Mouse (Mus musculus) lung, postnatal 14 days (tissue): ENCODE measurements around the gene Capn13.

Experiments used
- DNase-seq: peaks from one replicate; pipeline ENCODE4 v3.0.0; 2021

The Capn13 gene

DNA sequence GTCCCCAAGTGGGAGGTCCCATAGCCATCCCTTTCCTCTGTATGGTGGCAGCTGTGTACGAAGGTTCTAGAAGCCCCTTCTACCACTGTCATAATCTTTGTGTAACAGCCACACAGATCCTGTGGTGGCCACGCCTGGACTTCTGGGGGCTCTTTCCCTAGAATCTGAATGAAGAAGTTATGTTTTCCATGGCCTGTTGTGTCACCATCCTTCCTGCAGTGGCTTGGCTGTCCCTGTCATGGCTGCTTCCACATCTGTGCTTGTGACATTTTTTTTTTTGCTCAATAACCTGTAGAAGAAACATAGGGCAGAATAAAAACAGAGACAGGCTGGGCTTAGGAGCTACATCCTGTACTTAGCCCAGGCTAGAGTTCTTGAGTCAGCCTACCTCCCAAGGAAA is at the start of gene Capn13:
Gene Capn13, minus strand, starts transcription at position 5 of the 400 bp plus-strand sequence.
- no peak for DNase-seq

DNA sequence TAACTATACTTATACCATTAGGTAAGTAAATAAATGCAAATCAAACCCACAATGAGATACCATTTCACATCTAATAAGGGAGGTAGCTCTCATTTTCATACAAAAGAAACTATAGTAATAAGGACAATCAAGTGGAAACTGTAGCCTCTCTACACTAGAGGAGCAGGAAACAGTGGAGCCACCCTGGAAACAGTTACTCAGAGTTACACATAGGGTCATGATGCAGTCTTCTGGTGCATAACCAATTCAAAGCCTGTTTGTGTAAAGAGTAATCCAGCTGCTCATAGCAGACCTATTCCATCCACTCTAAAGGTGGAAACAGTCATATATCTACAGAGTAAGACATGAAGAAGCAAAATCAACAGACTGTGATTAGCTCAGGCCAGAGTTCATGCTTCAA is 48.4 kb upstream of the Capn13 start:
- no peak for DNase-seq

DNA sequence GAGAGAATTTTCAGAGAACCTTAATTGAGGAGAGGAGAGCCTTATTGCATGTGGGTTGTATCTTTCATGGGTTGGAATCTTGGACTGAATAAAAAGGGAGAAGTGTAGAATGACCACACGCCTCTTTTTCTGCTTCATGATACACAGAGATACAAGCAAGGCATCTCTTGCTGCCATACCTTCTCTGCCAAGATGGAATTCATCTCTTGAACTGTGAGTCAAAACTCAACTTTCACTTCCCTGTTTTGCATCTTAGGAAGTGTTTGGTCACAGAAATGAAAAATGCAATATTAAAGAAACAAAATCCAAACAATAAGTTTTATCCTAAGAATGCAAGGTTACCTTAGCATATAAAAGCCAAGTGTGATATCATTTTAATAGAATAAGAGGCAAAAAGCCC is 40.1 kb upstream of the Capn13 start:
- no peak for DNase-seq

DNA sequence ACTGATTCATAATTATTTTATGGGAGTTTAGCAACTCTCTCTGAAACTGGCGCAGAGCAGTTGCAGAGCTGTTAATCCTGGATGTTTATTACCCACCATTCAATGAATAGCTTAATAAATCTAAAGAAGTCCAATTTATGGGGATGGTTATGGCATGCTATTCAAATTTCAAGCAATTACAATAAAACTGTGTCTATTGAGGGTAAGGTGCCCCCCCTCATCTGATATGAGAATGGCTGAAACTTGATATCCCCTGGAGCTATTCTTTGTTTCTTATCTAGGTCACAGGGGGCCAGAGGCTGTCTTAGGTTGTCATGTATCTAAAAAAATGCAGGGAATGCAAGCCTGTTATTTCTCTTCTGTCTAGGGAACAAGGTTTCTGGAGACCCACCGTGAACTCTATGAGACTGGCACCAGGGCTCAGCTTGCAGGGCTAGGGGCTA is 31.9 kb upstream of the Capn13 start:
- no peak for DNase-seq

DNA sequence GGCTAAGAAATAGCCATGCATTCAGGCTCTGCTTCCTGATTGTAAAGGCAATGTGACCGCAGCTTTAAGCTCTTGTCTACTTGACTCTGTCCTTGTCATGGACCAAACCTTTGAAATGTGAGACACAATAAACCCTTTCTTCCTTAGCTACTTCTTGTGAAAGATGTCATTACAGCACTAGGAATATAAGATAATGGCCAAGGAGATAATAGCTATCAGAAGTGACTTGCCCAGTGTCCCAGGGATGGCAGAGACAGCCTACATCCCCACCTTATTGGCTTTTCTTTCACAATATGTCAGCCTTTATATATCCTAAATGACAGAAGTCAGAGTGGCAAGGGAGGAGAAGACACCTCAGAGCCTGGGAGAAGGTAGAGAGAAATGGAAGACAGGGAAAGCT is 31.4 kb upstream of the Capn13 start:
- no peak for DNase-seq

DNA sequence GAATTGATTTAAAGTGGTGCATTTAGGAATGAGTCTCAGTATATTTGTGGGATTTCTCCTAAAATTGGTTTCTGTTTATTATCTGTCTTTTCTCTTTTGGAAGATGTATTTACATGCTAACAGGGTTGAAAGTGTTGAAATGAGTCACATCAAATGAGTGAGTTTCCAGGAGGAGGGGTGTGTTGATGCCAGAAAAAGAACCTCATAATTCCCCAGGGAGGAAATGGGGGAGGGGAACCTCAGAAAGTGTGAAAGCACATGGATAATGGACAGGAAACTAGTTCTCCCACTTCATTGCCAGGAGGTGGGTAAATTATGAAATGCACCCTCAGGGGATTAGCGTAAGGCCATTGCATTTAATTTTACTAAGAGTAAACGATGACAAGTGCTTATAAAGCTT is 16.7 kb upstream of the Capn13 start:
- DNase-seq: no peak

DNA sequence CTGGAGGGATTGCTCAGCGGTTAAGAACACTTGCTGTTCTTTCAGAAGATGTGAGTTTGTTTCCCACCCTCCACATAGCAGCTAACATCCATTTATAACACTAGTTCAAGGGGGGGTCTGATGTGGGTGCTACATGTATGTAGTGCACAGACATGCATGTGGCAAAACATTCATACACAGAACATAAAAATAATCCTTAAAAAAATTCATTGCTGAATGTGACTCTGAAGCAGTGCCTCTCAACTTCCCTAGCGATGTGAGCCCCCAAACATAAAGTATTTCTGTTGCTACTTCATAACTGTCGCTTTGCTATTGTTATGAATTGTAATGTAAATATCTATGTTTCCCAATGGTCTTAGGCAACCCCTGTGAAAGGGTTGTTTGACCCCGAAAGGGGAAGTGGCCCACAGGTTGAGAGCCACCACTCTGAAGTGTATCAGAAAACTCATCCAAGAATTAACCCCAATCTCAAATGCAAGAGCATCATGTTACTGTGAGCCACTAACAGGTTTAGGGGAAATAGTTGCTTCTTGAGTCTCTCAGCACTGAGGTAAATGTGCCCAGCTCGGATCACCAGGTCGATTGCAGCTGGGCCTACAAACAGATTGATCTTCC is 15.6 kb upstream of the Capn13 start:
- DNase-seq: no peak

DNA sequence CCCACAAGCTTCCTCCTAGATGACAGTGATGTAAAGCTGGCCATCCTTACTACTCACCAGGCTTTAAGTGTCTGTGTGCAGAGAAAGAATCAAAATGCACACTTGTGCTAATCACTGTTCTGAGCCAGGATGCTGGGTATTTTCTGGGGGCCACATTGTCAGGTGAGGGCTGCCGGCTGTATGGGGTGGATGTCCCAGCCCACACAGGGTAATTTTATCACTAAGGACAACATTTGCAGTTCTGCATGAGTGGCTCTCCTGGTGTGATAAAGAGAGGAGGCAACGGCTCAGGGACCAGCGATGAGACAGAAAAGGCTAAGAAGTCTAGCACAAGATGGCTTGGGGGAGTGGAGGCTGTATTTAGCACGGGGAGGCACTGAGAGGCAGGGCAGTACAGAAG is 11.2 kb upstream of the Capn13 start:
- DNase-seq: no peak

DNA sequence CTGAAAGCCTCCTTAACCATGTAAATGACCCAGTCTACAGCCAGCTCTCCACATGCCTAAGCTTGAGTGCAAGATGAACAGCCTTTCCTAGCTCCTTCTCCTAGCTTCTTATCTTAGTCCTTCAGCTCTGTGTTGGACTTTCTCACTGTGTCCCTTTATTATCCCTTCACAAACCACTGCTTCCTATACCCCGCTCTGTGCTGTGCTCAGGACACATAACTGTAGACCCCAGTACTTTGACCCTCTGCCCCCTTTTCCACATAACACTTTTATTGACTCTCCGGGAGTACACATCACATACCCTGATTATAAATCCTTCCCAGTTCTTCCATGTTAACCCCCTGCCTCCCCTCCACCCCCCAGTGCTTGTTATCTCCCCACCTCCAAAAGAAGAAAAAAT is 606 bp upstream of the Capn13 start:
- no peak for DNase-seq

DNA sequence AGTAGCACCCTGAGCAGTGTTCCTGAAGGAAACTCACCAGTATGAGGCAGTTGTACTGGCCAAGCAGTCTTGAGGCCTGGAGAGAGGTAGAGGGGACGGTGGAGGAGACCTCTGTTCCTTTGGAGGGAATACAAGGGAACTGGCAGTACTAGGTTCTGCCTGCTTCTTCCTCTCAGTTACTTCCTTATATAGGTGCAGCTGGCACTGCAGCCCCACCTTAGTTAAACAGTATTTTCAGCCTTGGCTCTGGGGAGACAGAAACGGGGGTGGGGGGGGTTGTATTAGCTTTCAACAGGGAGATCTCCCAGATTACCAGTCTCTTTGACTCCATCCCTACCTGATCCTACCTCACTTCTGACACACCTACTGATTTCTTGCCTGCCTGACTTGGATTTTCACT is 1.5 kb downstream of the Capn13 start:
- no peak for DNase-seq

DNA sequence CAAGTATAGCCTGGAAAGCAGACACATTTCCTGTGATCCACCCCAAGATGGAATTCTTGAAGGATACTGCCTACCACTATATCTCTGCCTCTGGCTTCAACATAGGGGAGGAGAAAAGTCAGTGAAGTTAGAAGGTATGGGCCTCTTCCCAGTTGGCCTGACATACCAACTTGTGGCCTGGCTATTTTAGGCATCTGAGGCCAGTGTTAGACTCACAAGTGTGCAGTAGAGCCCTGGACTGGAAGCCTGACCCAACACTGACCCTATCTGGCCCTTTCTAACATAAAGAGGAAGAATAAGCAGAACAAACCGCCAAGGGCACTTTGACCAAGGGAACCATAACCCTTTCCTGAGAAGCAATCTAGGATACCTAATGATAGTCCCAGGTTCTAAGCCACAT is 7.3 kb downstream of the Capn13 start:
- DNase-seq: no peak

DNA sequence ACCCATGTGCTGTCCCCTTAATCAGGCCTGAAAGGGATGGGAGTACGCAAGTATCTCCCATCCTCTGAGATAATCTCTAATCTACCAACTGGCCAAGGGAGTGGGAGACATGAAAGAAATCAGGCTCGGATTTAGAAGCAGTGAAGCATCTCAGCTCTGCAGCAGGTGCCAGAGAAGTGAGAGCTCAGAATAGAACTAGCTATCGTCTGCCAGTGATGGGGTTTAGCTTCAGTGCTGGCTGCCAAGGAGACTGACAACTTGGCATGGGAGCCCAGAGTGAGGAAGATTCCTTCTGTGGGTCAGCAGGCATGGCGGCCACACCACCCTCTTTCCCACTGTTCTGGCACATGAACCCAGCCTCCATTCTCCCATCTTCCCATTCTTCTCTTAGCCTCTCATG is 8.9 kb downstream of the Capn13 start:
- no peak for DNase-seq

DNA sequence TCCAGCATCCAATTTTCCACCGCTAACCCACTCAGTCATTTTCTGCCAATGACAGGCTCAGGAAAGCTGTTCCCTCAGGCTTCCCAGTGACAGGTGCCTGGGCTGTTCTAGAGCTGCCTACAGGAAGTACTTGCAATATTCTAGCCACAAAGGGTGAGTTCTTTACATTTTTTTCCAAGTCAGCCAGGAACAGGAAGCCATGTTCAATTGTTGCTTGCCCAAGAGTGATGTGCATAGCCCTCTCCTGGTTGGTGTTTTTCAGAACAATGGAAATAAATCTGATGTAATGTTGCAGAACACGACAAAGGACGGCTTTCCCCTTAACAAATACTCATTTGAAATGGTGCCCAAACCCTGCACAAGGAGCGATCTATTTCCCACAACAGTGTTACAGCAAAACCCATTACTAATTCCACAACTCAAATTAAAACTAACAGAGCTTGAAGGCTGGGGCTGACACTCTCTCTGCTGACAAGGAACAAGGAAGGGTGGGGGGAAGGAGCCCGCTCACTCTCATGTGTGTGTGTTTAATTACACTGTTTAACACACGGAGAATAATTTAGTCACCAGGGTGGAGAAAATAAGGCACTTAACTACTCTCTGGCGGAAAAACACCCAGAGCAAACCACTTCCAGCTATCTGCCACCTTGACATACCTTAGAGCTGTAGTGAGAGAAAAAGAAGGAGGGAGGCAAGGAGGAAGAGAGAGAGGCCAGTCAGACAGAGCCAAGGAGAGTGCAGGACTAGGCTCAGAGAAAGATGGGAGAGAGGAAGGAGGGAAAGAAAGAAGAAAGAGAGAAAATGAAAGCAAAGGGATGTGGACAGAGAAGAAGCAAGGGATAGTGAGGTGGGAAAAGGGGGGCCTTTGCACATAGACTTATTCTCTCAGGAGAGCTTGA is 10.2 kb downstream of the Capn13 start:
- DNase-seq: no peak

DNA sequence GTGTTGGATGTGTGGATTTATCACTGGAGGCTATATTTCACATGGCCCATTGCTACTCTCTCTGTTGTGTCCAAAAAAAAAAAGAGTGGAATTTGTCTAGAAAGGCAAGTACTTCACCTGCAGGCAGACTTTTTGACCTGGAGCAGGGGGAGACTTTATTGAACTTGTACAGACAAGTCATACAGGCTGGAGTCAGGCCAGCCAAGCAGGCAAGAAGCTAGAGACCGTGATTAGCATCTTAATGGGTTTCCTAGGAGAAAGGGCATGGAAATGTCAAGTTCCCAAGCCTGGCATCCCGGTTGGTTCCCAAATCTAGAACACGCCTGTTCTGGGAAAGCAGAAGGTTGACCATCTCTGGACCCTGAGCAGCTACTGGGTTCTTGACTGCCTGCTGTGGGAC is 11.3 kb downstream of the Capn13 start:
- DNase-seq: no peak

DNA sequence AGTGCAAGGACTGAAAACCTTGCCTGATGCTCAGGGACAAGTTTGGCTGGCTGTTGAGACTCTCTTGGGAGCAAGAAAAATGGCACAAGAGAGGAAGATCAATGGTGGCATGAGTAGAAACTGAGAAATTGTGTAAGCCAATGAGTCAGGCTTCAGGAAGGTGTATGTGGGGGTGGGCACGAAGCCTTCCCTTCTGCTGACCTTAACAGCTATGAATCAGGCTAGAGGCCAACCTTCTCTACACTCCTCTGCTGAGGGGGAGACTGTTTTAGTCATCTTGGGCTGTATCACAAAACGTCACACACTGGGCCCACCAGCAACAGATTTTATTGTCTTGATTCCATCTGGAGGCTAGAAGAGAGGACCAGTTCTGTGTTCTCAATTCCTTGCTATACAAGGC is 14.1 kb downstream of the Capn13 start:
- DNase-seq: no peak

DNA sequence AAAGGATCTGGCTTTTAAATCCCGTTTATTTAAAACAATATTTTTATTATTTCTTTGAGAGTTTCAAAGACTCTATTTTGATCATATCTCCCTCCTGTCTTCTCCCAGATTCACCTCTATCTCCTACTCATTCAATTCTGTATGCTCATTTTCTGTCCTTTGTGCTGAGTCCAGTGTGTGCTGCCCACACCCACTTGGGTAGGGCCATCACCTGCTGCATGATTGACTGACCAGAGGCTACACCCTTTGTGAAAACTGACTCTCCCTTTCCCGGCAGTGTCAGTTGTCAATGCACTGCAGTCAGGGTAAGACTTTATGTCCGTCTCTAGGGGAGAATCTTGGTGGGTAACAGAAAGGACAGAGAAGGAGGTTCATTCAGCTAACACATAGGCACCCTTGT is 14.7 kb downstream of the Capn13 start:
- DNase-seq: no peak

DNA sequence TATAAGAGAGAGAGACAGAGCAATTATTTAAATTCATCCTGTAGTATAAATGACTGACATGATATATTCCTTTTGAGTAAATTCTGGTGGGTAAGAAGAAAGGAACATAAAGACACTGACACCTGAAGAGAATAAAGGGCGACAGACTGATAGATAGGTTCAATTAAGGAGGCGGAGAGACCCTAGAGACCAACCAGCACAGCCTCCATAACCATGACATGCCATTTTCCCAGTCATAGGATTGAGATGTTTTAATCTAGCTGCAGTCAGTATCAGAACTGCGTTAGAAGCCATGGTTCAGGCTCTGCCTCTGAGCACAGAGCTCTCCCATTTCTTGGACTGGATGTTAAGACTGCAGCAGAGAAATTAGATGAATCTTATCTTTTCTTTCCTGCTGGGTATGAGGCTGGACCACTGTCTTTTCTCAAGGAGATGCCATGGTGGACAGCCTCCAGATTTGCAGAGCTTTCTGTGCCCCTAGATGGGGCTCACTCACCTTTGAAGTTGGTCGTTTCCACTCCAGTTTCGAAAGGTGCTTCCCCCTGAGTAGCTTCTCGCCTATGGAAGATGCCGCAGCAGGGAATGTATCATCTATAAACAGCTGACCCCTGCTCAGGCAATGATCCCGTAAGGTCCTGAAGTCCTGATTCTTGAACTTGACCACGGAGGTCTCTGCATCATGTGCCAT is 18.2 kb downstream of the Capn13 start:
- DNase-seq: no peak

DNA sequence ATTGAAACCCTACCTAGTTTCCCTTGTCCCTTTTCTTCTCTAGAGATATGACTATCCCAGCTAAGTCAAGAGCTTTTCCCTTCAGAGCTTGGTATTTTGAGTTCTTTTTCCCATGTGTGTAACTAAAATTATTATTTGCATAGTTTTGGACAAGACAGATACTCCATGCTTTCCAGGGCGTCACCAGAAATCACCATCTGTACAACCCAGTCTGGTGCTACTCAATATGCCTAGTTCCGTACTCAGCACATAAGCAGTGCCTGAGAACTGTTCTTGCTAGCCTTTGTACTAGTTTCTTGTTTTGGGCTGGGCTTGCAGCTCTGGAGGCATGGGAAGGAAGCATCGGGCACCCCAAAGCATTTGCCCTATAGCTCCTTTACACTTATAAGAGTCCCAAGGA is 19.0 kb downstream of the Capn13 start:
- no peak for DNase-seq

DNA sequence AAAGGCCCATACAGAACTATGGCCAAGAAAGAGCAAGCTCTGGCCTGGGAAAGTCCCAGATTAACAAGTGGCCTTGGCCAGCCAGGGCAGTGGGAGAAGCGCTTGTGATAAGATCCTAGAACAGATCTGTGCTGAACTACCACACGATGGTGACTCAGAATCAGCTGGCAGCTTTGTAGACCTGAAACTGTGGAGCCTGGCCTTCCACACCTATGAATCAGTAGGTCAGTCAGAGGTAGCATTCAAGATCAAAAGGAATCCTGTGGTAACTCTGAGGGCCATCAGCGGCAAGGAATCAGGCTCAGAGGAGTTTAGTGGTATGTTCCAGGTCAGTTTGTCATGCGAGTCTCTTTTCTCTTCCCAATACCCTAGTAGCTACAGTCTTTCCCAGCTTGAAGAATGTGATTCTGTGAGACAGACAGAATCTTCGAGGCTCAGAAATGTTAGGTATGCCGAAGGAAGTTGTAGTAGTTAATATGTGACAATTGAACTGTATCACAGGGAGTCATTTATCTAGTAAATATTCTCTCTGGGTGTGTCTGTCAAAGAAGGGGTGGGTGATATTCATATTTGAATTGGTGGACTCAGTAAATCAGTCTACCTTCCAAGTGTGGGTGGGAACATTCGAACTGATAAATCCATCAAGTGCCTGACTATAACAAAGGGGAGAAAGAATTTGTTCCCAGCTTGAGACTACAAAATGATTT is 22.7 kb downstream of the Capn13 start:
- no peak for DNase-seq

DNA sequence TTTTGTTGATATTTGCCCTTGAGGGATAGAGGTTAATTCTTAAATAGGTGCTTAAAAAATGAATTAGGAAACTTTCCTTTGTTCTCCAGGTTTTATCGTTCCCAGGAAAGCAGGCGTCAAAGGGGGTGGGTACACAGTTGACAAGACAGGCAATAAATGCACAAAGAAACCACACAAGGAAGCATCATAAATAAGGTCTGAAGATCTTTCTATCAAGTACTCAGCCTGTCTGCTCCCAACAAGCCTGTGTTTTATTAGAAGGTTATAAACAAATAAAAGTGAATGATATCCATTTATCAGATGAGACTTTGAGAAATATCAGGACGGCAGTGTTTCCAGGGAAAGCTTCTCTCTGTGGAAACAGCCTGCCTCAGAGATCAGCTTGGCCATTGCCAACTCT is 33.3 kb downstream of the Capn13 start:
- DNase-seq: no peak

DNA sequence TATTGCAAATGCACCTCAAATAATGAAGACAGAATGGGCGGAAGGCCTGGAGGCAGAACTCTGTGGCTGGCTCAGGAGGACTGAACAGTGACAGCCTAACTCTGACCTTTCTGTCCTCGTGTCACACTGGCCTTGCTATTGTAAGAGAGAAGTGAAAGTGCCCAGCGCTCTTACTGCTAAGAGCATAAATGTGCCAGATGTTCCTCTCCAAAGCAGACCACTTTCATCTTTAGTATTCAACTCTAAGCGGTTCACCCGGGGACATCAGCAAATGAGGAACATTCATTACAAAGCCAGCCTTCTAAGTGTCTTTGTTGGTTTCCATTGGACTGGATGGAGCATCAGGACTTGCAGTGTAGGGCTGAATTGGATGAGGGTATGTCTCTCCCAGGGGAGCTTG is 39.6 kb downstream of the Capn13 start:
- no peak for DNase-seq

DNA sequence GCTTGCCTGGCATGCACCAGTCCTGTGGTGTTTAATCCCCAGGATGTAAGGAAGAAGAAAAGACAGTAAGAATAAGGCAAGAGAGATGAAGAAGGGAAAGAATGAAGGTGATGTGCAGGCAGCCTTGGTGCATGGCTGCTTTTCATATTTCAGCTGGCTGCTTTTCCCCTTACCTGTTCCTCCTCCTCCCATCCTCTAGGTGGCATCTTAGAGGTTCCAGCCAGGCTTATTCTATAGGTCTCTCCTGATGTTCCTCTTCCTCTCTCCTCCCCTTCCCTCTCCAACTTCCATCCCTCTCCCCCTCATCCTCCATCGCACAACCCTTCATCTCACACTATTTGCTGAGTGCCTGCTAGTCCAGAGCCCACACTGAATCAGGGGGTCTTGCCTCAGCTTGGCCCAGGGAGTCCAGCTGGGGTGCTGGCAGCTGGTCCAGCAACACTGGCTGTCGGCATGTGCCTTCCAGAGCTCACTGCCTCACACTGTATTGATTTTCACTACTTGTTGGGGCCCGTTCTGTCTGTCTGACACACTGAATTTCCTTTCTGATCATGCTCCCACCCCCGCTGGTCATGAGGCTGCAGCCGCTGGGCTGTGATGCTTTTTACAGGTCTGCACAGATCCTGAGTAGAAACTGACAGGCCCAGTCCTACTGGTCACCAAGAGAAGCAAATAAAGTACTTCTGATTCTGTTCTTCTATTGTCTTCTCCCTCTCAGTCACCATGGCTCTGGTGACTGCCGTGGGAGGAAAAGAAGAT is 56.9 kb downstream of the Capn13 start:
- DNase-seq: no peak

DNA sequence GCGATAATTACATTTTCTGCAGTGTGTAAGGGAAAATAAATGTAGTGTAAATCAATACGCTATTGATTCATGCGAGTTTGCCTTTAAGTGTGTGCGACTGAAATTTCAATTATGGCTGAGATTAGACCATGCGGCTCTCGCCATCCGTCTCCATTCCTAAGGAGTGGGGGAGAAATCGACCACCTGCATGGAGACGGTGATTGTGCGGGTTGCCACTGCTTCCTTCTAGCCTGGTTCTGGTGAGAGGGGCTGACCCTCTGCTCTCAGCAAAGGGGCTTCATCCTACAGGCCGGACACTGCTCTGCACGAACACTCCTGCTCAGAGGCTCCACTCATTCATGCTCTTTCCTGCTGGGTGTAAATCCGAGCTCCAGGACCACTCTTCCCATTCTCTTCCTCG is 58.0 kb downstream of the Capn13 start:
- no peak for DNase-seq
